Mouse (Mus musculus): Measurements from ENCODE around the gene Eef2. TPM values are rescaled to one million over a fixed set of nuclear protein-coding genes. Genes with fewer than 3 reads are reported as not detected.

Gene Eef2
- polyA plus RNA-seq, 1 experiment: 1,003 TPM

DNA sequence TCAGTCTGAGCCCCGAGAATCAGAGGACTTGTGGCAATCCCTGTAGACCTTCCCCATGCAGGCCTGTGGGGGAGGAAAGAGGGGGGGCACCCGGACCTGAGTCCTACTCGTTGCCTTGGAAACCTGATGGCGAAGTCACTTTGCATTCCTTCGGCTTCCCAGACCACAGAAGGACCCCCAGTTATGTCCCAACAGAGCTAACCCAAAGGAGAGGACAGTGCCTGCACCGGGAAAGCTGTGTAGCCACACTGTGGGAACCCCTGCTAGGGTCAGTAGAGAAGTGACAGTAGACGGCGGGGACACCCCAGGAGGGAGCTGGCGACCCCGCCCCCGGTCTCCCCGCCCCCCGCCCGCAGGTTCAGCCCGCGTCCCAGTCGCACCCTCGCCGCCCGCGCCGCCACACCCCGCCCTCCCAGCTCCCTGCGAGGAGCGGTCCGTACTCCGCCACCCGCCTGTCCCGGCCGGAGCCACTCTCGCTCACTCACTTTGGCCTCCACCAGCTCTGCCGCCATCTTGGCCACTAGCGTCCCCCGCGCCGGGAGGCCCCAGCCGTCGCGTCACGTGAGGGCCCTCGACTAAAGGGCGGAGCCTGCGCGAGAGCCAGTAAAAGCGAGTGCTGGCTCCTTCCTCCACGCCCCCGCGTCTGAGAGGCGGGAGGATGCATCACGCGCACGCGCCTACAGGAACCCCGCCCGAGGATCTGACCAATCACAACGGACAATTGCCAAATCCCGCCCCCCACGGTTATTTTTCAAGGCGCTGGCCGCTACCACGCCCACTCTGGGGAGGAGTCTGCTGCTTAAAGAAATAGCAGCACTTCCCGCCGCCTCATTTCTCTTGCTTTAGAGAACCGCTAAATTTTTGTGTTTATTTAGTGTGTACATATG is 9.0 kb upstream of the Eef2 start, which contains the start of gene Pias4:
Pias4 (minus strand) TSS at position 724 of the 887 bp plus-strand sequence.
- H3K4me1 ChIP-seq (ENCODE audit: control insufficient read depth, insufficient read depth, low read length): peaks cover 10% of the 10 kb centered on the region

DNA sequence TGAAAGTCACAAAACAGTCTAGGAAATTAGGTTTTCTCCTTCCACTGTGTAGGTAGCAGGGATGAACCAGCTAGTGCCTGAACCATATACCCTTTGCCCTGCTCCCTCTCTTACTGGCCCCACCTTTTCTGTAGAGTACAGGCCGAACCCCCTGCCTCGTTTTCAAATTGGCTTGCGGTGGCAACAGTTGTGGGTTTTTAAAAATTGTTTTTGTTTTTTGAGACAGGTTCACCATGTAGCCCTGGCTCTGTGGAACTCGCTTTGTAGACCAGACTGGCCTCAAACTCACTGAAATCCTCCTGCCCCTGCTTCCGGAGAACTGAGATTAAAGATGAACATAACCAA is 8.4 kb upstream of the Eef2 start:
- TF ChIP-seq CTCF (IDR thresholded peaks at IDR 0.05; ENCODE audit: low read depth, low read length) (no peak), POLR2A (IDR thresholded peaks at IDR 0.05; ENCODE audit: borderline replicate concordance, low read depth, low read length) (no peak)
- peaks cover 10% of the 10 kb centered on the region; the same call in 1 of the 2 replicates for H3K4me1 ChIP-seq (ENCODE audit: control insufficient read depth, insufficient read depth, low read length)
- peak overlapping the region; percentile 81 for H3K27ac ChIP-seq (ENCODE audit: insufficient read depth, low read depth, low read length)
- H3K4me3 ChIP-seq (ENCODE audit: insufficient read depth, low read length): peak overlapping the region; percentile 85

More for the DNA sequence above, 9.0 kb upstream of the Eef2 start, which contains the start of gene Pias4:
- TF ChIP-seq POLR2A (IDR thresholded peaks at IDR 0.05; ENCODE audit: borderline replicate concordance, low read depth, low read length): no peak
- TF ChIP-seq CTCF (IDR thresholded peaks at IDR 0.05; ENCODE audit: low read depth, low read length): no peak
- Histone ChIP-seq H3K4me3 (ENCODE audit: insufficient read depth, low read length) (peak within 1 kb of the TSS; percentile 92), H3K27ac (ENCODE audit: insufficient read depth, low read depth, low read length) (peak within 1 kb of the TSS; percentile 81)

DNA sequence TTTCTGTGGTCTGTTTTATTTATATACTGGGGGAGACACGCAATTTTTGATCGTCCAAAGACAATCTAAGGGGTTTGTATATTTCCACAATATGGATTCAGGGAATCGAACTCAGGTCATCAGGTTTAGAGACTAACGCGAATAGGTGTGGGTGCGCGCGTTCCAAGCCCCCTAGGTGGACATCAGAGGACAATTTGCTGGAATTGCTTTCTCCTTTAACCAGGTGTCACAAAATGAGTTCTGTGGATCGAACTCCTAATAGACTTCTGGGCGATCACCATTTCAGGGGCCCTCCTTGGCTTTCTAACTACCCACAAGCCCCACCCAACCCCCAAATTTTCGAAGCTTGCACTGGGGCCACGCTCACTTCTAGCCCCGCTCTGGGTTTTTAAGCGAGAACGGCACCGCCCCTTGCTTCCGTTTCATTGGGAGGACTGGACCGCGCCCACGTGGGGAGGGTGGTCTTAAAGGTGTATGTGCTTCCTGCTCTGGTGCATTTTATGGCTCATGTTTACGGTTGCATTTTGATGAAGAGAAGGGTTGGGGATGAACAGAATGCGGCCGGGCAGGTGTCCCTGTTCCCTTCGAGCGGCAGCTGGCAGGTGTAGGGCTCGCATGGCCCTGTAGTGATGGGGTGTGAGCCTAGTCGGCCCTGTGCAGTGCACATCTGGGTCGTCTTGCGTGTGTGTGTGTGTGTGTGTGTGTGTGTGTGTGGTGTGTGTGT is 7.7 kb upstream of the Eef2 start:
- Histone ChIP-seq H3K4me3 (ENCODE audit: insufficient read depth, low read length) (peak overlapping the region; percentile 85), H3K27ac (ENCODE audit: insufficient read depth, low read depth, low read length) (peak overlapping the region; percentile 81), H3K4me1 (ENCODE audit: control insufficient read depth, insufficient read depth, low read length) (peaks cover 10% of the 10 kb centered on the region; the same call in 1 of the 2 replicates)
- no peak; the same call in 1 of the 2 replicates for TF ChIP-seq POLR2A (IDR thresholded peaks at IDR 0.05; ENCODE audit: borderline replicate concordance, low read depth, low read length)
- no peak for TF ChIP-seq CTCF (IDR thresholded peaks at IDR 0.05; ENCODE audit: low read depth, low read length)

DNA sequence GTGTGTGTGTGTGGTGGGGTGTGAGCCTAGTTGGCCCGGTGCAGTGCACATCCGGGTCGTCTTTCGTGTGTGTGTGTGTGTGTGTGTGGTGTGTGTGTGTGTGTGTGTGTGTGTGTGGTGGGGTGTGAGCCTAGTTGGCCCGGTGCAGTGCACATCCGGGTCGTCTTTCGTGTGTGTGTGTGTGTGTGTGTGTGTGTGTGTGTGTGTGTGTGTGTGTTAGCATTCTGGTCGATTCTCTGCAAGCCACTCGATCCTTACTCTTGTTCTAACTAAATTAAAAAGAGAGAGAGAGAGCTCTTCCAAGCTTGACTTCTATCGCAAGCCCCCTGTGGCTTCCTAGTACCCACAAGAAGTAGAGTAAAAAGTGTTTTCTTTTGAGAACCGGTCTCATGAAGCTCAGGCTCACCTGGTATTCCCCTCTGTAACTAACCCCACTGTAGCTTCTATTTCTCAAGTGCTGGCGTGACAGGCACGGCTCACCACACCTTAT is 7.0 kb upstream of the Eef2 start:
- Histone ChIP-seq H3K27ac (ENCODE audit: insufficient read depth, low read depth, low read length) (peak overlapping the region; percentile 9; the same call in 1 of the 2 replicates), H3K4me3 (ENCODE audit: insufficient read depth, low read length) (peak overlapping the region; percentile 85), H3K4me1 (ENCODE audit: control insufficient read depth, insufficient read depth, low read length) (peaks cover 10% of the 10 kb centered on the region; the same call in 1 of the 2 replicates)

DNA sequence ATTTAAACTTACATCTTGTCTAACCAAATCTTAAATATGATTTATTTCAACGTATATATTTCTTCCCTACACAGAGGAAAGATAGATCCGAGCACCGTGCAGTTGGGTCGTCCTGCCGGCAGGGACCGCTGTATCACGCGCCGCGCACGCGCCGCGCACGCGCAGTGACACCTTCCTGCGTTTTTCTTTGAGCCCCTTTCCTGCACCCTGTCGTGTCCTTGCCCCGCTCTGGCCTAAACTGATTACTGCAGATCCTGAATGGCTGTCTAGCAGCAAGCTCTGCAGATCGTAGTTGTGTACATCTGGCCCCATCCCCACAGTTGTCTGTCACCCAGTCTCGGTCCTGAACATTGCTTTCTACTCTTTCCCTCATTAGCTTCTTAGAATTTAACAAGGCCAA is 3.3 kb upstream of the Eef2 start:
- TF ChIP-seq CTCF (IDR thresholded peaks at IDR 0.05; ENCODE audit: low read depth, low read length): no peak
- no peak for TF ChIP-seq POLR2A (IDR thresholded peaks at IDR 0.05; ENCODE audit: borderline replicate concordance, low read depth, low read length)
- Histone ChIP-seq H3K4me3 (ENCODE audit: insufficient read depth, low read length) (peak overlapping the region; percentile 40), H3K27ac (ENCODE audit: insufficient read depth, low read depth, low read length) (peak overlapping the region; percentile 82), H3K4me1 (ENCODE audit: control insufficient read depth, insufficient read depth, low read length) (peaks cover 15% of the 10 kb centered on the region)

DNA sequence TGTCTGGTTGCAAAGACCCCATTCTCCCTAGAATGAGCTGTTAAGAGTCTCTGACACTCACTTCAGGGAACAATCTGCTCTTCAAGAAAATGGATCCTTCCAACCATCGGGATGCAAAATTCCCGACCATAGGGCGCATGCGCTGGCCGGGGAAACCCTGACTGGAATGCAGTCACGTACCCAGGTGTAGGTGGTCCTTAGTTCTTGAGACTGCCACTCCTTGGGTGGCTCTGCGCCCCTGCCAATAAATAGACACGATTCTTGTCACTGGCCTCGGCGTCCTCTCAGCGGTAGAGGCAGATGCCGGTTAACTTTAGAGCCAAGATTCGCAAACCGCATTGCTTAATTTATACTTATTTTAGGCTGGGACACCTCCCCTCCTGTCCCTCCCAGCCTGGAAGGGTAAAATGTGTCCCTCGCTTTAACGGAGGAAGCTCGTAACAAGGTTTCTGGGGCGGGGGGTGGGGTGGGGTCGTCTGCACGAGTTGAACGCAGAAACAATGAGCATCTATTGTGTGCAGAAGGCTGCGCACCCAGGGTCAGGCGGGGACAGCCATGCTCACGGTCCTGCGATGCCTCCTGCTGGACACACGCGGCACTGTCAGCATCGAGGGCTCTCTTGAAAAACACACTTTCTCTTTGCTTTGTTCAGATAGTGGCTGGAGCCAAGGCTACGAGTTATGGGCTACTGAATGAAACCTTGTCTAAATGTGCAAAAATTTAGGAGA is 1.6 kb upstream of the Eef2 start:
- Histone ChIP-seq H3K4me1 (ENCODE audit: control insufficient read depth, insufficient read depth, low read length) (peaks cover 16% of the 10 kb centered on the region), H3K4me3 (ENCODE audit: insufficient read depth, low read length) (peak overlapping the region; percentile 13), H3K27ac (ENCODE audit: insufficient read depth, low read depth, low read length) (peak overlapping the region; percentile 34)
- TF ChIP-seq POLR2A (IDR thresholded peaks at IDR 0.05; ENCODE audit: borderline replicate concordance, low read depth, low read length) (no peak), CTCF (IDR thresholded peaks at IDR 0.05; ENCODE audit: low read depth, low read length) (peak; percentile 50; the same call in 1 of the 2 replicates)

DNA sequence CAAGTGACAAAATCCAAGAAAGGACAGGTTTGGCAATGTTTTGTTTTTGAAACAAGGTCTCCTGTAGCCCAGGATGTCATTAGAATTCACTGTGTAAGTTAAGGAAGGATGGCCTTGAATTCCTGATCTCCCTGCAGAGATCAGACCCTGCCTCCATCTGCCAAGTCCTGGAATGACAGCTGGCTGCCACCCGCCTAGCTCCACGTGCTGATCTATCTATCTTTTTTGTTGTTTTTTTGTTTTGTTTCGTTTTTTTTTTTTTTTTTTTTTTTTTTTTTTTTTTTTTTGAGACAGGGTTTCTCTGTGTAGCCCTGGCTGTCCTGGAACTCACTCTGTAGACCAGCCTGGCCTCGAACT is 1.1 kb upstream of the Eef2 start:
- Histone ChIP-seq H3K27ac (ENCODE audit: insufficient read depth, low read depth, low read length) (peak overlapping the region; percentile 34), H3K4me1 (ENCODE audit: control insufficient read depth, insufficient read depth, low read length) (peaks cover 16% of the 10 kb centered on the region), H3K4me3 (ENCODE audit: insufficient read depth, low read length) (peak overlapping the region; percentile 13)

DNA sequence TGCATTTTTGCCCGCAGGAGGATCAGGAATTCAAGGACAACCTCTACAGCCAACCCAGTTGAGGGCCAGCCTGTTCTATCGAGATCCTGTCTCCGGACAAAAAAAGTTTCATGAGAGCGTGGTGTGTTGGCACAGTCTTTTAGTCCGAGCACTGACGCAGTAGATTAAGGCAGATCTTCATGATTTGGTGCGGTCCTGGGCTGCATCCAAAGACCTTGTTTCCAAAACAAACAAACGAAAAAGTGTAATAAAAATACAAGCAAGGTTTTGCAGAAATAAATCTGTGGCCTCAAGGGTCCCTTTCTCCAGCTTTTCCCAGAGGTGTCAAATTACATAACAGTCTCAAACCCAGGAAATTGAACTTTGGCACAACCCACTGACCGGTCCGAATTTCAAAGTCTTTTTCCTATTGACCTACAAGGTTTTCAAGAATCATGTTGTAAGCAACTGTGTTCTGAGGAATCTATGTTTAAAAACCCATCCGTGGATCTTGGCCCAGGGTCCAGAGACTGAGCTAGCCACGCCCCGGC is 430 bp upstream of the Eef2 start:
- peak overlapping the region; percentile 41 for H3K4me3 ChIP-seq (ENCODE audit: insufficient read depth, low read length)
- TF ChIP-seq POLR2A (IDR thresholded peaks at IDR 0.05; ENCODE audit: borderline replicate concordance, low read depth, low read length) (no peak), CTCF (IDR thresholded peaks at IDR 0.05; ENCODE audit: low read depth, low read length) (no peak)
- H3K4me1 ChIP-seq (ENCODE audit: control insufficient read depth, insufficient read depth, low read length): peaks cover 16% of the 10 kb centered on the region
- H3K27ac ChIP-seq (ENCODE audit: insufficient read depth, low read depth, low read length): peak overlapping the region; percentile 27

DNA sequence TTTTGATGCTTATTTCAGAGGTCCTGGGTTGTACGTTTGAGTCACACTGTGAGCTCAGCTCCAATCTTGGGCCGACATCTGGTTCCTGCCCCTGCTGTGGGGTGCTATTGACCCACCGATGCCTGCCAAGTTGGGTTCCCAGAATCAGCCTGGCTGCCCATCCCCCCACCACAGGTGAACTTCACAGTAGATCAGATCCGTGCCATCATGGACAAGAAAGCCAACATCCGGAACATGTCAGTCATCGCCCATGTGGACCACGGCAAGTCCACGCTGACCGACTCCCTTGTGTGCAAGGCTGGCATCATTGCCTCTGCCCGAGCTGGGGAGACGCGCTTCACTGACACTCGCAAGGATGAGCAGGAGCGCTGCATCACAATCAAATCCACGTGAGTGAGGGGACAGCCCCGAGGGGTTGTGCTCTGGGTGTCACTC is 1.1 kb downstream of the Eef2 start:
- H3K4me1 ChIP-seq (ENCODE audit: control insufficient read depth, insufficient read depth, low read length): peaks cover 15% of the 10 kb centered on the region
- H3K4me3 ChIP-seq (ENCODE audit: insufficient read depth, low read length): peak overlapping the region; percentile 88
- peak overlapping the region; percentile 79 for H3K27ac ChIP-seq (ENCODE audit: insufficient read depth, low read depth, low read length)
- no peak for TF ChIP-seq POLR2A (IDR thresholded peaks at IDR 0.05; ENCODE audit: borderline replicate concordance, low read depth, low read length)
- TF ChIP-seq CTCF (IDR thresholded peaks at IDR 0.05; ENCODE audit: low read depth, low read length): no peak
